Mouse (Mus musculus): Measurements from ENCODE around the gene Celf1. TPM values are rescaled to one million over a fixed set of nuclear protein-coding genes. Genes with fewer than 3 reads are reported as not detected.

Gene Celf1
- total and polyA plus RNA-seq, 3 experiments: 46.2 to 212 (median 82.3) TPM

GRCm38 (mm10) chr2:90974101-90974500, 33.9 kb downstream of the Celf1 start:
- H3K79me2 ChIP-seq (ENCODE audit: control insufficient read depth, insufficient read depth, low read length, poor library complexity): peaks cover 42% of the 10 kb centered on the region
- H3K9me3 ChIP-seq (replicated peaks; ENCODE audit: insufficient read depth, low read length): no peaks in the 10 kb centered on the region
- H3K36me3 ChIP-seq (ENCODE audit: control insufficient read depth in 1 of 2, insufficient read depth in 2 of 2, low read length in 2 of 2): peaks cover 2 to 26% of the 10 kb centered on the region in 2 experiments

GRCm38 (mm10) chr2:90975181-90975835, 35.1 kb downstream of the Celf1 start:
- no peaks in the 10 kb centered on the region for H3K27me3 ChIP-seq (ENCODE audit: control insufficient read depth in 1 of 2, insufficient read depth in 2 of 2, low read length in 2 of 2)
- no peak overlapping the region for H3K9ac ChIP-seq (ENCODE audit: control insufficient read depth, low read depth, low read length, poor library complexity, severe bottlenecking)
- no peak overlapping the region for H3K4me3 ChIP-seq (ENCODE audit: control insufficient read depth in 1 of 2, insufficient read depth in 1 of 2, low read depth in 2 of 2, low read length in 2 of 2)
- TF ChIP-seq CHD1 (IDR thresholded peaks at IDR 0.05; ENCODE audit: low read depth, low read length) (no peak), JUND (IDR thresholded peaks at IDR 0.05; ENCODE audit: low read depth, low read length) (no peak), TAL1 (IDR thresholded peaks at IDR 0.05; ENCODE audit: low read length) (no peak), GATA1 (IDR thresholded peaks at IDR 0.05; ENCODE audit: low read depth, low read length) (no peak), POLR2AphosphoS5 (IDR thresholded peaks at IDR 0.05; ENCODE audit: borderline replicate concordance, low read depth, low read length) (no peak), MXI1 (IDR thresholded peaks at IDR 0.05; ENCODE audit: low read depth, low read length) (no peak), MYC (IDR thresholded peaks at IDR 0.05; ENCODE audit: low read depth, low read length) (no peak), POLR2A (IDR thresholded peaks at IDR 0.05; ENCODE audit: control insufficient read depth in 1 of 2, insufficient read depth in 1 of 2, low read depth in 1 of 2, low read length in 2 of 2, poor library complexity in 1 of 2) (no peak), MAX (IDR thresholded peaks at IDR 0.05; ENCODE audit: low read length) (no peak), KAT2A (conservative IDR thresholded peaks at IDR 0.05; ENCODE audit: low read depth, low read length) (no peak), BHLHE40 (IDR thresholded peaks at IDR 0.05; ENCODE audit: borderline replicate concordance, low read depth, low read length) (no peak), USF2 (IDR thresholded peaks at IDR 0.05; ENCODE audit: borderline replicate concordance in 1 of 2, insufficient read depth in 1 of 2, low read depth in 1 of 2, low read length in 2 of 2) (no peak), HCFC1 (IDR thresholded peaks at IDR 0.05; ENCODE audit: low read depth, low read length) (no peak), SIN3A (IDR thresholded peaks at IDR 0.05; ENCODE audit: low read length) (no peak), MYB (IDR thresholded peaks at IDR 0.05; ENCODE audit: low read depth, low read length) (no peak), MEF2A (IDR thresholded peaks at IDR 0.05; ENCODE audit: extremely low read depth, insufficient replicate concordance, low read depth, low read length, poor library complexity, severe bottlenecking) (no peak), MAZ (IDR thresholded peaks at IDR 0.05; ENCODE audit: low read depth, low read length) (no peak), MAFK (IDR thresholded peaks at IDR 0.05; ENCODE audit: borderline replicate concordance, low read depth, low read length) (no peak), TBP (IDR thresholded peaks at IDR 0.05; ENCODE audit: low read depth, low read length) (no peak)
- peaks cover 0 to 26% of the 10 kb centered on the region in 2 experiments for H3K36me3 ChIP-seq (ENCODE audit: control insufficient read depth in 1 of 2, insufficient read depth in 2 of 2, low read length in 2 of 2)
- peaks cover 44% of the 10 kb centered on the region for H3K79me2 ChIP-seq (ENCODE audit: control insufficient read depth, insufficient read depth, low read length, poor library complexity)
- no peak overlapping the region for H3K27ac ChIP-seq (ENCODE audit: control insufficient read depth, low read depth, low read length)
- H3K9me3 ChIP-seq (replicated peaks; ENCODE audit: insufficient read depth, low read length): no peaks in the 10 kb centered on the region
- H3K4me1 ChIP-seq (ENCODE audit: control insufficient read depth in 1 of 2, insufficient read depth in 2 of 2, low read length in 2 of 2): no peaks in the 10 kb centered on the region
- DNase-seq (ENCODE audit: low read depth, low spot score): no peak

More at GRCm38 (mm10) chr2:90974101-90974500, 33.9 kb downstream of the Celf1 start:
- Histone ChIP-seq H3K27ac (ENCODE audit: control insufficient read depth, low read depth, low read length) (no peak overlapping the region), H3K4me1 (ENCODE audit: control insufficient read depth in 1 of 2, insufficient read depth in 2 of 2, low read length in 2 of 2) (no peaks in the 10 kb centered on the region), H3K4me3 (ENCODE audit: control insufficient read depth in 1 of 2, insufficient read depth in 1 of 2, low read depth in 2 of 2, low read length in 2 of 2) (no peak overlapping the region), H3K9ac (ENCODE audit: control insufficient read depth, low read depth, low read length, poor library complexity, severe bottlenecking) (no peak overlapping the region), H3K27me3 (ENCODE audit: control insufficient read depth in 1 of 2, insufficient read depth in 2 of 2, low read length in 2 of 2) (no peaks in the 10 kb centered on the region)
- no peak for DNase-seq (ENCODE audit: low read depth, low spot score)
- TF ChIP-seq MYB (IDR thresholded peaks at IDR 0.05; ENCODE audit: low read depth, low read length) (no peak), POLR2AphosphoS2 (IDR thresholded peaks at IDR 0.05; ENCODE audit: low read length) (no peak), SMC3 (IDR thresholded peaks at IDR 0.05; ENCODE audit: low read depth, low read length) (no peak), USF1 (IDR thresholded peaks at IDR 0.05; ENCODE audit: low read depth, low read length) (no peak)

Measured in MEL (cell line).